Mouse (Mus musculus): ENCODE results near the gene Rps29. TPM values are rescaled to one million over a fixed set of nuclear protein-coding genes. Genes with fewer than 3 reads are reported as not detected.
"Not testable (repeated sequence)": the region's sequence is repeated elsewhere in the genome, so short reads cannot be mapped to it uniquely, and the experiment has no call there.

Rps29 gene
- polyA plus RNA-seq, 1 experiment from 2014 or later = 1,118 TPM

- peaks cover 14% of the 10 kb centered on the region for H3K4me1 ChIP-seq
- peaks cover 4% of the 10 kb centered on the region; the same call in 1 of the 2 replicates for H3K36me3 ChIP-seq
- H3K4me3 ChIP-seq = peak overlapping the region; percentile 91
- peak overlapping the region; percentile 98 for H3K27ac ChIP-seq
- no peaks in the 10 kb centered on the region for H3K9me3 ChIP-seq
- 9% methylated on average over 18 of the region's 18 CpGs for WGBS
- H3K27me3 ChIP-seq (ENCODE audit: insufficient read depth, poor library complexity, severe bottlenecking) = no peaks in the 10 kb centered on the region
- DNase-seq (ENCODE audit: low spot score) = no peak
These were observed 8.9 kb upstream of the Rps29 start for GRCm38 (mm10) chr12:69167656-69168460.

DNA sequence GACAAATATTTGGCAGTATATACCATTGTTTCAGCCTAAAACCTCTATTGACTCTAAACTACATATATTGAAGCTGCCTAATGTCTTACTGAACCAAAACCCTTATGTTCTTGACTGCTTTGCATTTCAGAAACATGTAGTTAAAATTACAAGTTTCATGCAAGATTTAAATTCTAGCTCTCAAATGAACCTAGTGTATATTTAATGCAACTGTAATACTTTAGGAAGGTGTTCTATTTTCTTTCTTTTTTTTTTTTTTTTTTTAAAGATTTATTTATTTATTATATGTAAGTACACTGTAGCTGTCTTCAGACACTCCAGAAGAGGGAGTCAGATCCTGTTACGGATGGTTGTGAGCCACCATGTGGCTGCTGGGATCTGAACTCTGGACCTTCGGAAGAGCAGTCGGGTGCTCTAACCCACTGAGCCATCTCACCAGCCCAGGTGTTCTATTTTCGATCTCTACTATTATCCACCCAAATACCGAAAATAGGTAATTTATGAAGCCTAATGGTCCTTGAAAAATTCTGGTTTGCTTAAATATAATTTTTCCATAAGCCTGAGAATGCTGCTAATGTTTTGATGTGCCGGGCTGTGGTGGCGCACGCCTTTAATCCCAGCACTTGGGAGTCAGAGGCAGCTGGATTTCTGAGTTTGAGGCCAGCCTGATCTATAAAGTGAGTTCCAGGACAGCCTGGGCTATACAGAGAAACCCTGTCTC is 8.0 kb upstream of the Rps29 start:
- H3K4me3 ChIP-seq; H3K9me3 ChIP-seq; DNase-seq (ENCODE audit: low spot score); H3K27ac ChIP-seq; H3K27me3 ChIP-seq (ENCODE audit: insufficient read depth, poor library complexity, severe bottlenecking); H3K36me3 ChIP-seq: not testable (repeated sequence)
- peaks cover 14% of the 10 kb centered on the region for H3K4me1 ChIP-seq
- 64% methylated on average over 8 of the region's 8 CpGs for WGBS

GRCm38 (mm10) chr12:69164904-69165303 is 5.9 kb upstream of the Rps29 start:
- Histone ChIP-seq H3K4me1 (peaks cover 12% of the 10 kb centered on the region), H3K9me3 (no peaks in the 10 kb centered on the region), H3K4me3 (no peak overlapping the region), H3K27me3 (ENCODE audit: insufficient read depth, poor library complexity, severe bottlenecking) (no peaks in the 10 kb centered on the region), H3K27ac (no peak overlapping the region), H3K36me3 (no peaks in the 10 kb centered on the region)
- 58% methylated on average over 3 of the region's 3 CpGs for WGBS
- no peak for DNase-seq (ENCODE audit: low spot score)

DNA sequence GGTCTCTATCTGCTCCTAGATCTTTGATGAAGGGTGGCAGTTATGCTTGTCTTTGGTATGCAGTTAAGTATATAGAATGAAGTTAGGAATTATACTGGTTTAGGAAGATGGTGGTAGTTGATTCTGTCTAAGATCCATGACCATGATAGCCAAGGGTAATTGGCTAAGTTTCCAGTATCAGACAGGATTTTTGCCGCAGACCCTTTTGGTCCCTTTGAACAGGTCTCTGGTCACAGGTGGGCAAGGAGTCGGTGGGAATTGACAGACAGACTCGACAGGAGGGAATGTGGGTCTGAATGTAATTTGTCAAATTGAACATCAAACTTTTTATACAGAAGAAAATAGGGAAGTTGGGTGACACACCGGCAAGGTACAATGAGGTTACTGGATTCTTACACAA is 4.6 kb upstream of the Rps29 start:
- WGBS = 80% methylated on average over 4 of the region's 4 CpGs
- not testable (repeated sequence) for H3K27ac ChIP-seq; DNase-seq (ENCODE audit: low spot score); H3K36me3 ChIP-seq; H3K27me3 ChIP-seq (ENCODE audit: insufficient read depth, poor library complexity, severe bottlenecking); H3K4me3 ChIP-seq; H3K9me3 ChIP-seq; H3K4me1 ChIP-seq

DNA sequence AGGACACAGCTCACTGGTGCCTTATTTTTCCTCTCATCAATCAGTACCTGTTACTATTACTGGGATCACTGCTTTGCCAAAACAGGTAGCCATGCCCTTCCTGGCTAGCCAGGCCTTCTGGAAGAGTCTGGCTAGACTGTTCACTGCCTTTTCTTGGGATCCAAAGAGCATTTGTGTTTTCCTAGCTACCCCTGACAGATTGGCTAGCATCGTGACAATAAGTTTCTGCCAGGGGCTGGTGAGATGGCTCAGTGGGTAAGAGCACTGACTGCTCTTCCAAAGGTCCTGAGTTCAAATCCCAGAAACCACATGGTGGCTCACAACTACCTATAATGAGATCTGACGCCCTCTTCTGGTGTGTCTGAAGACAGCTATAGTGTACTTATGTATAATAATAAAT is 1.7 kb upstream of the Rps29 start:
- 74% methylated on average over 2 of the region's 2 CpGs for WGBS
- DNase-seq (ENCODE audit: low spot score) = not testable (repeated sequence)

GRCm38 (mm10) chr12:69159578-69159940 is 573 bp upstream of the Rps29 start:
- no peaks in the 10 kb centered on the region for H3K27me3 ChIP-seq (ENCODE audit: insufficient read depth, poor library complexity, severe bottlenecking)
- H3K36me3 ChIP-seq = peaks cover 22% of the 10 kb centered on the region
- no peaks in the 10 kb centered on the region for H3K9me3 ChIP-seq
- no peak for DNase-seq (ENCODE audit: low spot score)
- 6% methylated on average over 9 of the region's 9 CpGs for WGBS
- peaks cover 3% of the 10 kb centered on the region; the same call in 1 of the 2 replicates for H3K4me1 ChIP-seq
- H3K4me3 ChIP-seq = peak overlapping the region; percentile 35; the same call in 1 of the 2 replicates
- no peak overlapping the region for H3K27ac ChIP-seq

More for the DNA sequence above, 1.7 kb upstream of the Rps29 start:
- H3K27ac ChIP-seq; H3K9me3 ChIP-seq; H3K4me3 ChIP-seq; H3K4me1 ChIP-seq; H3K27me3 ChIP-seq (ENCODE audit: insufficient read depth, poor library complexity, severe bottlenecking): not testable (repeated sequence)
- H3K36me3 ChIP-seq = peaks cover 20% of the 10 kb centered on the region

DNA sequence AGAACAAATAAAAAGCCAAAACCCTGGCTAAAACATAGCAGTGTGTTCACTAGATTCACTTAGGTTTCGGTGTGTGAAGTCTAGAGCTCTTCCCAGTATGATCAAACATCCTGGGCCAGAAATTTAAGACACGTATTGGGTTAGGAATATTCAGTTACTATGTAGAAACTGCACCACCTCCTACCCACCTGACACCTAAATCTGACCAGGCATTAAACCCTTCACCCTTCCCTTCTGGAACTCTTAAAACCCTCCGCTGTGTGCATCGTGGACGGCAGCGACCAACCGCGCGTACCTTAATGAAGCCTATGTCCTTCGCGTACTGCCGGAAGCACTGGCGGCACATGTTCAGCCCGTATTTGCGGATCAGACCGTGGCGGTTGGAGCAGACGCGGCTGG is 621 bp downstream of the Rps29 start:
- H3K9me3 ChIP-seq = no peaks in the 10 kb centered on the region
- H3K4me3 ChIP-seq = peak overlapping the region; percentile 88
- H3K36me3 ChIP-seq = peaks cover 22% of the 10 kb centered on the region
- no peaks in the 10 kb centered on the region for H3K27me3 ChIP-seq (ENCODE audit: insufficient read depth, poor library complexity, severe bottlenecking)
- under 1% methylated on average over 19 of the region's 19 CpGs for WGBS
- peaks cover 3% of the 10 kb centered on the region; the same call in 1 of the 2 replicates for H3K4me1 ChIP-seq
- peak overlapping the region; percentile 97 for H3K27ac ChIP-seq
- no peak for DNase-seq (ENCODE audit: low spot score)

DNA sequence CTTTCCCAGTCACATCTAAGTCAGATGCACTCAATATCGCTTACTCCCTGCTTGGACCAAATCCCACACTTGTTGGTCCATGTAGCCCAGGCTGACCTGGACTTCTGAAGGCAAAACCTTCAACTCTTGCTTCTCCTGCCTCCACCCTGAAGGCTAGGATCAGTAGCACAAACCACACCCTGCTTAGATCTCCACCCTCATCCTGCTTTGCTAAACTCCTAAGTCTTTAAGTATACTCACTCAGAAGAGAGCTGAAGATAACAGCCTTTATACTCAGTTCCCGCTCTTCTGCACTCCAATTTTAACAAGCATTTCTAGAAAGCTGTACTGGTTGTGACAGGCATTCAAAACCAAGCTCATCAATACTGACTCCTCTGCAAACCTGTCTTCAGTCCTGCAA is 1.9 kb downstream of the Rps29 start:
- WGBS = 85% methylated on average over 2 of the region's 2 CpGs

DNA sequence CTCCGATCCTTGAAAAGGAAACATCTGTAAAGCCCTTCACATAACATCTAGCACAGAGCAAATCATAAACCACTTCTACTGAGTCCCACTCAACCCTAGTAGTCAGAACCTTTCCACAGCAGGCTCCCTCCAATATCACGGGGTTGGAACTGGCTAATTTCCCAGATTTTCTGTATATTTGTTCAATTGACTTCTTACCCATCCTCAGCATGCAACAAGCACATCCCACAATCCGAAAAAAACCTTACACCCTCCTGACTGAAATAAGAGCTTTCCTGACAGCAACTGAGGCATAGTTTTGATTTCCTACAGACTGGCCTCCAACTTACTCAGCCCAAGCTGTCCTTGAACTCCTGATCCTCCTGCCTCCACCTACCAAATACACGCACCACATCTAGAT is 2.5 kb downstream of the Rps29 start:
- H3K4me3 ChIP-seq = no peak overlapping the region
- H3K36me3 ChIP-seq = peaks cover 22% of the 10 kb centered on the region
- no peak overlapping the region for H3K27ac ChIP-seq
- H3K27me3 ChIP-seq (ENCODE audit: insufficient read depth, poor library complexity, severe bottlenecking) = no peaks in the 10 kb centered on the region
- DNase-seq (ENCODE audit: low spot score) = no peak
- 86% methylated on average over 4 of the region's 4 CpGs for WGBS
- peaks cover 3% of the 10 kb centered on the region; the same call in 1 of the 2 replicates for H3K4me1 ChIP-seq
- no peaks in the 10 kb centered on the region for H3K9me3 ChIP-seq

More for the DNA sequence above, 1.9 kb downstream of the Rps29 start:
- DNase-seq (ENCODE audit: low spot score) = no peak
- H3K9me3 ChIP-seq = no peaks in the 10 kb centered on the region
- H3K4me1 ChIP-seq = peaks cover 3% of the 10 kb centered on the region; the same call in 1 of the 2 replicates
- 0 out of 2 replicates have a peak overlapping the region, but pooled peaks have one; percentile 88 for H3K4me3 ChIP-seq
- no peak overlapping the region for H3K27ac ChIP-seq
- peaks cover 22% of the 10 kb centered on the region for H3K36me3 ChIP-seq
- H3K27me3 ChIP-seq (ENCODE audit: insufficient read depth, poor library complexity, severe bottlenecking) = no peaks in the 10 kb centered on the region

- Histone ChIP-seq H3K27ac (no peak overlapping the region), H3K4me1 (peaks cover 3% of the 10 kb centered on the region; the same call in 1 of the 2 replicates), H3K9me3 (no peaks in the 10 kb centered on the region), H3K36me3 (peaks cover 22% of the 10 kb centered on the region), H3K27me3 (ENCODE audit: insufficient read depth, poor library complexity, severe bottlenecking) (no peaks in the 10 kb centered on the region), H3K4me3 (no peak overlapping the region)
- WGBS = 86% methylated on average over 2 of the region's 2 CpGs
- DNase-seq (ENCODE audit: low spot score) = no peak
These were observed 3.1 kb downstream of the Rps29 start for GRCm38 (mm10) chr12:69155923-69156322.

DNA sequence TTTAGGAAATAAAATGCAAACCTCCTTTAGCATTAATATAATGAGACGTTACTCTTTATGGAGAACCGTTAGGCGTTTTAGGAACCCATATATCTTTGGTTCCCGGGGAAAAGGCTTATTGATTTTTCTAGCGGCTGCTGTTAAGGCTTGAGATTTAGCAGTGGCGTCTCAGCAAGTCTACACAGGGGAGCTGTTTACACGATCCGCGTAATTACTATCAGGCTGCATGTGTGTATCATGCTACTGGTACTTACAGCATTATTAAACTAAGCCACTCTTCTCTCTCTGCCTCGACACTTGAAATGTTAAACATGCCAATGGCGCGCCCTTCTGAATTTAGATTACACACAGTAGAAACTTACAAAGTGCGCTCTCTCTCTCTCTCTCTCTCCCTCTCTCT is 8.9 kb downstream of the Rps29 start:
- no peak for DNase-seq (ENCODE audit: low spot score)
- 79% methylated on average over 13 of the region's 13 CpGs for WGBS
- no peaks in the 10 kb centered on the region for H3K4me1 ChIP-seq
- H3K36me3 ChIP-seq = no peaks in the 10 kb centered on the region
- H3K9me3 ChIP-seq = no peaks in the 10 kb centered on the region
- H3K27me3 ChIP-seq (ENCODE audit: insufficient read depth, poor library complexity, severe bottlenecking) = no peaks in the 10 kb centered on the region
- H3K4me3 ChIP-seq = no peak overlapping the region
- no peak overlapping the region for H3K27ac ChIP-seq

GRCm38 (mm10) chr12:69147166-69147735 is 11.7 kb downstream of the Rps29 start:
- H3K27ac ChIP-seq = no peak overlapping the region
- no peak overlapping the region for H3K4me3 ChIP-seq

GRCm38 (mm10) chr12:69143460-69143859 is 15.5 kb downstream of the Rps29 start:
- no peak overlapping the region for H3K27ac ChIP-seq
- no peaks in the 10 kb centered on the region for H3K9me3 ChIP-seq
- 73% methylated on average over 6 of the region's 6 CpGs for WGBS
- no peaks in the 10 kb centered on the region for H3K36me3 ChIP-seq
- no peak overlapping the region for H3K4me3 ChIP-seq
- no peaks in the 10 kb centered on the region for H3K27me3 ChIP-seq (ENCODE audit: insufficient read depth, poor library complexity, severe bottlenecking)
- DNase-seq (ENCODE audit: low spot score) = no peak
- H3K4me1 ChIP-seq = no peaks in the 10 kb centered on the region

More at GRCm38 (mm10) chr12:69147166-69147735, 11.7 kb downstream of the Rps29 start:
- H3K36me3 ChIP-seq = no peaks in the 10 kb centered on the region
- no peaks in the 10 kb centered on the region for H3K27me3 ChIP-seq (ENCODE audit: insufficient read depth, poor library complexity, severe bottlenecking)
- 87% methylated on average over 5 of the region's 5 CpGs for WGBS
- H3K9me3 ChIP-seq = no peaks in the 10 kb centered on the region
- no peak for DNase-seq (ENCODE audit: low spot score)
- no peaks in the 10 kb centered on the region for H3K4me1 ChIP-seq
